Mouse (Mus musculus): ENCODE data around the gene Ap2b1. TPM values are rescaled to one million over a fixed set of nuclear protein-coding genes. Genes with fewer than 3 reads are reported as not detected.

The Ap2b1 gene
- polyA plus RNA-seq, 1 experiment from 2014 or later = 117 TPM

GRCm38 (mm10) chr11:83408242-83408641 is 109.4 kb downstream of the Ap2b1 start:
- Histone ChIP-seq H3K9me3 (no peaks in the 10 kb centered on the region), H3K9ac (no peak overlapping the region), H3K4me3 (no peak overlapping the region), H3K36me3 (peaks cover 10% of the 10 kb centered on the region), H3K27me3 (no peaks in the 10 kb centered on the region), H3K27ac (replicated peaks) (no peak overlapping the region), H3K4me2 (no peak overlapping the region), H3K4me1 (replicated peaks) (peaks cover 25% of the 10 kb centered on the region)
- WGBS = 39% methylated on average over 8 of the region's 8 CpGs
- ATAC-seq (ENCODE audit: low FRiP score, low read depth) = no peak

DNA sequence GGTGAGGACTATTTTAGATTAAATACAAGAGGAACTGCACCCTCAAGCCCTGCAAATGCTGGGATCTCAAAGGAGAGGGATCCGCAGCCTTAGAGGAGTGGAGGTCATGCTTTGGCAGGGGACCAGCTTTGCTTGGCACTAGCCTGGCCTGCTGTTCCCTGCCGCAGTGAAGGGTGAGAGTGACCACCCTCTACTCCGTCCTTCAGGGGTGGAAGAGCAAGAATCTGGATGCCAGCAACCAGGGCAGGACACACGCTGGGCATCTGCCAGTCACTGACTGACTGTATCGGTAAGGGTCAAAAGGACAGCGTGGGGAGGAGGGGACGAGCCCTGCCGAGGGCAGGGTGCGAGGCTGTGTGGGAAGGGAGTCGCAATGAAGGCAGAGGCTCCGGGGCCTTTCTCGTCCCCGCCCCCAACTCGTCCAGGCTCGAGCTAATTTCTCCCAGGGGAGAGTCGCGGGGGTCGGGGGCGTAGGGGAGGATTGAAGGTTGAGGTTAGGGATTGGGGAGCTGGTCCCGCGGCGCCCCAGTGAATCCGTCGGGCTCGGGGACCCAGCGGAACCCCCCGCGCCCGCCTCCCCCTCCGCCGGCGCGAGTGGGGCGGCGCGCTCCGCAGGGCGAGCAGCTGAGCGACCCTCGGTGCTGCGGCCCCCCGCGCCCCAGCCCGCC is 110.4 kb downstream of the Ap2b1 start, which contains the start of gene Rasl10b:
Rasl10b (plus strand) TSS at position 51 of the 668 bp plus-strand sequence.
- H3K9me3 ChIP-seq = no peaks in the 10 kb centered on the region
- H3K36me3 ChIP-seq = 0 out of 2 replicates have a peak, but pooled peaks cover 2% of the 10 kb centered on the region
- peak; percentile 85 for ATAC-seq (ENCODE audit: low FRiP score, low read depth)
- peak within 1 kb of the TSS; percentile 45 for H3K27ac ChIP-seq (replicated peaks)
- no peaks in the 10 kb centered on the region for H3K27me3 ChIP-seq
- peak within 1 kb of the TSS; percentile 85 for H3K4me3 ChIP-seq
- under 1% methylated on average over 26 of the region's 44 CpGs for WGBS
- H3K4me1 ChIP-seq (replicated peaks) = peaks cover 25% of the 10 kb centered on the region
- peak within 1 kb of the TSS; percentile 75 for H3K4me2 ChIP-seq
- H3K9ac ChIP-seq = peak within 1 kb of the TSS; percentile 86

- H3K36me3 ChIP-seq = no peaks in the 10 kb centered on the region
- no peaks in the 10 kb centered on the region for H3K27me3 ChIP-seq
- no peaks in the 10 kb centered on the region for H3K9me3 ChIP-seq
- peak overlapping the region; percentile 86 for H3K9ac ChIP-seq
- peak overlapping the region; percentile 75 for H3K4me2 ChIP-seq
- peak overlapping the region; percentile 85 for H3K4me3 ChIP-seq
- under 1% methylated on average over 20 of the region's 40 CpGs for WGBS
- H3K27ac ChIP-seq (replicated peaks) = peak overlapping the region; percentile 45
- peaks cover 25% of the 10 kb centered on the region for H3K4me1 ChIP-seq (replicated peaks)
- peak; percentile 37 for ATAC-seq (ENCODE audit: low FRiP score, low read depth)
These were observed 111.0 kb downstream of the Ap2b1 start for GRCm38 (mm10) chr11:83409792-83410291.

GRCm38 (mm10) chr11:83410510-83410909 is 111.7 kb downstream of the Ap2b1 start:
- Histone ChIP-seq H3K27me3 (no peaks in the 10 kb centered on the region), H3K9ac (peak overlapping the region; percentile 86), H3K36me3 (no peaks in the 10 kb centered on the region), H3K4me1 (replicated peaks) (peaks cover 25% of the 10 kb centered on the region), H3K4me2 (peak overlapping the region; percentile 75), H3K4me3 (peak overlapping the region; percentile 85), H3K9me3 (no peaks in the 10 kb centered on the region), H3K27ac (replicated peaks) (no peak overlapping the region)
- WGBS = 26% methylated on average over 6 of the region's 6 CpGs
- ATAC-seq (ENCODE audit: low FRiP score, low read depth) = no peak

DNA sequence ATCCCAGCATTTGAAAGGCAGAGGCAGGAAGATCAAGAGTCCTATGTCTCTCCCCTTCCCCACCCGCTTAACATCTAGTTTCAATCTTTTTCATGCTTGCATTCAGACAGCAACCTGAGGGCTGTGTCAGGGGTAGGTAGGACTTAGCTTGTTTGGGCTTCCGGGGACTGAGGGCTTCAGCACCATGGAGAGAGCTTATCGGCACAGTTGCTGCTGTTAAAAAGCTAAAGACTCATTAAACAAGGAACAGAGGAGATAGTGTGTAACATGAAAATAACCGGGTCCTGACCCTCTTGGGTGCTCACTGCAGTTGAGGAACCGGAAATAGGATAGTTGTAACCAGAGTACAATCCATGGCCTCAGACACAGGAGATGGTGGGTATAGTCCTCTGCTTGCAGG is 118.3 kb downstream of the Ap2b1 start:
- ATAC-seq (ENCODE audit: low FRiP score, low read depth) = no peak
- no peak overlapping the region for H3K4me3 ChIP-seq
- H3K36me3 ChIP-seq = no peaks in the 10 kb centered on the region
- no peaks in the 10 kb centered on the region for H3K9me3 ChIP-seq
- no peak overlapping the region for H3K9ac ChIP-seq
- H3K4me2 ChIP-seq = no peak overlapping the region
- peaks cover 18% of the 10 kb centered on the region for H3K27me3 ChIP-seq
- peaks cover 21% of the 10 kb centered on the region for H3K4me1 ChIP-seq (replicated peaks)
- 19% methylated on average over 5 of the region's 5 CpGs for WGBS
- no peak overlapping the region for H3K27ac ChIP-seq (replicated peaks)

DNA sequence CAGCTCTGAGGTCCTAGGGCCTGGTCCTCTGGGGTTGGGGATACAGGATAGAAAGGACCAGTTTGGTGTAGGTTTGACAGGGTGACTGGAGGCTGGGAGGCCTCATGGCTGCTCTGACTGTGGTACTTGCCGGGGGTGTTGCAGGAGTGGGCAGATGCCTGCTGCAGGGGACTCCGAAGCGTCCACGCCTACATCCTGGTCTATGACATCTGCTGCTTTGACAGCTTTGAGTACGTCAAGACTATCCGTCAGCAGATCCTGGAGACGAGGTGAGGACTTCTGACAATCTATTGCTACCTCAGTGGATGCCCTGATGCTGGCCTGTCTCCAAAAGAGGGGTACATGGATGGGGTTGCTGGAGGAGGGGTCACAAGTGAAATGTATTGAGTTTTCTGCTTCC is 118.9 kb downstream of the Ap2b1 start:
- Histone ChIP-seq H3K4me2 (no peak overlapping the region), H3K9me3 (no peaks in the 10 kb centered on the region), H3K4me1 (replicated peaks) (peaks cover 21% of the 10 kb centered on the region), H3K36me3 (no peaks in the 10 kb centered on the region), H3K27me3 (peaks cover 18% of the 10 kb centered on the region), H3K9ac (no peak overlapping the region), H3K27ac (replicated peaks) (no peak overlapping the region), H3K4me3 (no peak overlapping the region)
- 72% methylated on average over 7 of the region's 7 CpGs for WGBS
- no peak for ATAC-seq (ENCODE audit: low FRiP score, low read depth)

DNA sequence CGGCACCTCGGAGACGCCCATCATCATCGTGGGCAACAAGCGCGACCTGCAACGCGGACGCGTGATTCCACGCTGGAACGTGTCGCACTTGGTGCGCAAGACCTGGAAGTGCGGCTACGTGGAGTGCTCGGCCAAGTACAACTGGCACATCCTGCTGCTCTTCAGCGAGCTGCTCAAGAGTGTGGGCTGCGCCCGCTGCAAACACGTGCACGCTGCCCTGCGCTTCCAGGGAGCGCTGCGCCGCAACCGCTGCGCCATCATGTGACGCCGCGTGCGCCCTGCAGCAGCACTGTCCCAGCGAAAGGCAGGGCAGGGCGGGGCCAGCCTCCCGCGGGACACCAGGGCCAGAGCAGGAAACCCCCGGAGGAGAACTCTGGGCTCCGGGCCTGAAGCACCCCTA is 119.7 kb downstream of the Ap2b1 start:
- 9% methylated on average over 38 of the region's 38 CpGs for WGBS
- Histone ChIP-seq H3K4me1 (replicated peaks) (peaks cover 21% of the 10 kb centered on the region), H3K4me2 (peak overlapping the region; percentile 49), H3K9ac (no peak overlapping the region), H3K4me3 (peak overlapping the region; percentile 17), H3K27me3 (peaks cover 18% of the 10 kb centered on the region), H3K36me3 (no peaks in the 10 kb centered on the region), H3K9me3 (no peaks in the 10 kb centered on the region), H3K27ac (replicated peaks) (no peak overlapping the region)
- ATAC-seq (ENCODE audit: low FRiP score, low read depth) = 0 out of 2 replicates have a peak, but pooled peaks have one; percentile 21

GRCm38 (mm10) chr11:83420338-83420737 is 121.5 kb downstream of the Ap2b1 start:
- Histone ChIP-seq H3K9me3 (no peaks in the 10 kb centered on the region), H3K4me2 (no peak overlapping the region), H3K36me3 (no peaks in the 10 kb centered on the region), H3K4me3 (no peak overlapping the region), H3K27me3 (peaks cover 18% of the 10 kb centered on the region), H3K27ac (replicated peaks) (no peak overlapping the region), H3K4me1 (replicated peaks) (peaks cover 21% of the 10 kb centered on the region), H3K9ac (no peak overlapping the region)
- 37% methylated on average over 4 of the region's 4 CpGs for WGBS
- no peak for ATAC-seq (ENCODE audit: low FRiP score, low read depth)

GRCm38 (mm10) chr11:83421305-83421704 is 122.5 kb downstream of the Ap2b1 start:
- ATAC-seq (ENCODE audit: low FRiP score, low read depth) = no peak
- Histone ChIP-seq H3K4me2 (no peak overlapping the region), H3K9me3 (no peaks in the 10 kb centered on the region), H3K36me3 (no peaks in the 10 kb centered on the region), H3K4me3 (no peak overlapping the region), H3K27me3 (peaks cover 22% of the 10 kb centered on the region), H3K9ac (no peak overlapping the region), H3K4me1 (replicated peaks) (peaks cover 21% of the 10 kb centered on the region), H3K27ac (replicated peaks) (no peak overlapping the region)
- WGBS = 8% methylated on average over 9 of the region's 9 CpGs

GRCm38 (mm10) chr11:83424681-83425080 is 125.9 kb downstream of the Ap2b1 start:
- Histone ChIP-seq H3K4me2 (no peak overlapping the region), H3K27me3 (peaks cover 17% of the 10 kb centered on the region), H3K9ac (no peak overlapping the region), H3K36me3 (no peaks in the 10 kb centered on the region), H3K4me3 (no peak overlapping the region), H3K27ac (replicated peaks) (no peak overlapping the region), H3K4me1 (replicated peaks) (no peaks in the 10 kb centered on the region), H3K9me3 (no peaks in the 10 kb centered on the region)
- peak; percentile 71; the same call in 1 of the 2 replicates for ATAC-seq (ENCODE audit: low FRiP score, low read depth)
- 7% methylated on average over 8 of the region's 8 CpGs for WGBS

DNA sequence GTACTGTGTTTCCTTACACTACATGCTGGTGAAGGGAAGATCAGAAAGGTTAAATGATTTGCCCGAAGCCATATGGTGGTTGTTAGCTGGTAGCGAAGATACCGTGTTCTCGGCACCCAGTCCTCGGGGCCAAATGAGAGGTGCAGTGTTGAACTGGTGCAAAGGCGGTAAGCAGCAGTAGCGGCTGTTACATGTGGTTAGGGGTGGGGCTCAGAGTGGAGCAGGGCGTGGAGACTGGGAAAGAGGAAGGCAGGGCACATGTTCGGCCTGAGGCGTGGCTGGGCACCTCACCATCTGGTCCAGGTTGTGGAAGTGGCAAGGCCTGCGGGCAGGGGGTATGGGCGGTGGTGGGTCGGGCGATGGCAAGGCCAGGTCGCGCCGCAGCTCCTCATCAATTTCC is 128.1 kb downstream of the Ap2b1 start:
- 0 out of 2 replicates have a peak, but pooled peaks have one; percentile 27 for ATAC-seq (ENCODE audit: low FRiP score, low read depth)
- Histone ChIP-seq H3K27ac (replicated peaks) (no peak overlapping the region), H3K9me3 (no peaks in the 10 kb centered on the region), H3K4me1 (replicated peaks) (no peaks in the 10 kb centered on the region), H3K4me3 (peak overlapping the region; percentile 19; the same call in 1 of the 2 replicates), H3K36me3 (no peaks in the 10 kb centered on the region), H3K4me2 (peak overlapping the region; percentile 34; the same call in 1 of the 2 replicates), H3K9ac (no peak overlapping the region), H3K27me3 (0 out of 2 replicates have a peak, but pooled peaks cover 9% of the 10 kb centered on the region)
- 40% methylated on average over 17 of the region's 17 CpGs for WGBS

GRCm38 (mm10) chr11:83429355-83429754 is 130.5 kb downstream of the Ap2b1 start, which contains the start of gene Gas2l2:
TSS of gene Gas2l2 (minus strand) at chr11:83429455.
- H3K36me3 ChIP-seq = no peaks in the 10 kb centered on the region
- 0 out of 2 replicates have a peak, but pooled peaks cover 9% of the 10 kb centered on the region for H3K27me3 ChIP-seq
- 53% methylated on average over 5 of the region's 5 CpGs for WGBS
- no peaks in the 10 kb centered on the region for H3K9me3 ChIP-seq
- no peak within 1 kb of the TSS for H3K4me3 ChIP-seq
- H3K4me2 ChIP-seq = peak within 1 kb of the TSS; percentile 9; the same call in 1 of the 2 replicates
- no peaks in the 10 kb centered on the region for H3K4me1 ChIP-seq (replicated peaks)
- no peak within 1 kb of the TSS for H3K27ac ChIP-seq (replicated peaks)
- no peak within 1 kb of the TSS for H3K9ac ChIP-seq
- ATAC-seq (ENCODE audit: low FRiP score, low read depth) = no peak
